8 mouse cellular contexts compared by ENCODE assay signal in the genomic region with DNA sequence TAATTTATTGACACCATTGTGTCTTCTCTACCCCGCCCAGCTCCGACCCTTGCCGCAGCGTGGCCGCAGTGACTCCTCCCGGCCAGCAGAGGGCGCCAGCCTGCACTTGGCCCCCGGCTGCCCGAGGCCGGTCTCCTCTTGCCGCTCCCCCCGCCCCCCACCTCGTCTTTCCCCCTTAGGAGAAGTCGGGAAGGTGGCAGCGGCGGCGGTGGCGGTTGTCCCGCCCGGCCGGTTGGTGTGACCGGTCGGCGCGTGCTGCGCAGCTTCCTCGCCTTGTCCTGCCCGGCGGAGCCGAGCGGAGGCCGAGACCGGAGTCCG. TPM values are rescaled to one million over a fixed set of nuclear protein-coding genes. Genes with fewer than 3 reads are reported as not detected.
DNase-seq lines count a peak whose midpoint lies in the region; ATAC-seq and TF ChIP-seq lines count a peak whose summit lies in the region.

A gene (plus strand): TSS at position 188 of the 318 bp plus-strand sequence.

- H3K9ac ChIP-seq in ES-Bruce4 (ENCODE audit: low read depth, poor library complexity, severe bottlenecking), result peak within 1 kb of the TSS; percentile 90
- peak within 1 kb of the TSS; percentile 98 for H3K9ac ChIP-seq in forebrain, embryonic 13.5 days
- H3K9ac ChIP-seq in liver, postnatal 0 days (replicated peaks), result peak within 1 kb of the TSS; percentile 97
- H3K9ac ChIP-seq in neural tube, embryonic 14.5 days (replicated peaks; ENCODE audit: low read depth, low read length), result peak within 1 kb of the TSS; percentile 93

- peak within 1 kb of the TSS; percentile 88 for H3K4me2 ChIP-seq in forebrain, embryonic 13.5 days
- peak within 1 kb of the TSS; percentile 93 for H3K4me2 ChIP-seq in liver, postnatal 0 days (ENCODE audit: low read depth, low read length)
- H3K4me2 ChIP-seq in neural tube, embryonic 14.5 days (ENCODE audit: low read depth, low read length), result peak within 1 kb of the TSS; percentile 87

- intact Hi-C loops in heart, postnatal 10 days (cut with DNase I), result loop anchor here (2.0 to 5.0 kb wide), 4 partner anchors 43 to 148 kb away; no protein-coding TSS in a partner anchor

- WGBS in forebrain, embryonic 13.5 days, result 2% methylated on average over 11 of the region's 34 CpGs
- under 1% methylated on average over 34 of the region's 34 CpGs for WGBS in large intestine, adult 2 months
- WGBS in liver, postnatal 0 days (ENCODE audit: insufficient replicate concordance), result 6% methylated on average over 29 of the region's 34 CpGs
- WGBS in neural tube, embryonic 14.5 days, result under 1% methylated on average over 34 of the region's 34 CpGs

- H3K36me3 ChIP-seq in ES-Bruce4 (ENCODE audit: control insufficient read depth, insufficient read depth, low read length, poor library complexity, severe bottlenecking), result peaks cover 13% of the 10 kb centered on the region
- H3K36me3 ChIP-seq in forebrain, embryonic 13.5 days (ENCODE audit: poor library complexity, severe bottlenecking), result no peaks in the 10 kb centered on the region
- peaks cover 17% of the 10 kb centered on the region; the same call in 1 of the 2 replicates for H3K36me3 ChIP-seq in liver, postnatal 0 days (replicated peaks; ENCODE audit: insufficient read depth, low read length)
- H3K36me3 ChIP-seq in neural tube, embryonic 14.5 days (ENCODE audit: control insufficient read depth, insufficient read depth, low read length), result no peaks in the 10 kb centered on the region

- ATAC-seq in cerebellum, adult (ENCODE audit: insufficient number of reproducible peaks, low FRiP score, low TSS enrichment), result peak; percentile 82
- peak; percentile 95 for ATAC-seq in forebrain, embryonic 13.5 days
- ATAC-seq in liver, postnatal 0 days, result peak; percentile 81
- ATAC-seq in neural tube, embryonic 14.5 days (ENCODE audit: low read depth), result peak; percentile 96

- DNase-seq in heart, postnatal 10 days, result peak; percentile 94 to 96
- DNase-seq in large intestine, adult 2 months (ENCODE audit: low read depth, low spot score), result peak; percentile 46
- DNase-seq in liver, postnatal 0 days, result peak; percentile 96
- peak; percentile 96 for DNase-seq in testis, postnatal 10 days (ENCODE audit: low spot score)

- no peaks in the 10 kb centered on the region for H3K27me3 ChIP-seq in ES-Bruce4 (ENCODE audit: control insufficient read depth, insufficient read depth, low read length, poor library complexity, severe bottlenecking)
- H3K27me3 ChIP-seq in forebrain, embryonic 13.5 days, result no peaks in the 10 kb centered on the region
- H3K27me3 ChIP-seq in liver, postnatal 0 days (ENCODE audit: insufficient read depth, low read length), result no peaks in the 10 kb centered on the region
- H3K27me3 ChIP-seq in neural tube, embryonic 14.5 days (ENCODE audit: control insufficient read depth, insufficient read depth, low read length), result no peaks in the 10 kb centered on the region; the same call in 1 of the 2 replicates

- TF ChIP-seq POLR2A in ES-Bruce4 (IDR thresholded peaks at IDR 0.05; ENCODE audit: insufficient read depth, low read length), result no peak

- TF ChIP-seq EP300 in ES-Bruce4 (IDR thresholded peaks at IDR 0.05; ENCODE audit: insufficient read depth, low read depth, low read length), result peak; percentile 64
- no peak for TF ChIP-seq EP300 in liver, postnatal 0 days (IDR thresholded peaks at IDR 0.05; ENCODE audit: low read depth)

- H3K9me3 ChIP-seq in ES-Bruce4 (replicated peaks; ENCODE audit: control insufficient read depth, insufficient read depth, low read length, poor library complexity, severe bottlenecking), result no peaks in the 10 kb centered on the region
- no peaks in the 10 kb centered on the region for H3K9me3 ChIP-seq in forebrain, embryonic 13.5 days (replicated peaks)
- no peaks in the 10 kb centered on the region for H3K9me3 ChIP-seq in liver, postnatal 0 days (ENCODE audit: low read length)
- H3K9me3 ChIP-seq in neural tube, embryonic 14.5 days (ENCODE audit: control insufficient read depth, low read length), result no peaks in the 10 kb centered on the region

- H3K27ac ChIP-seq in ES-Bruce4 (ENCODE audit: insufficient read depth, low read length), result peak within 1 kb of the TSS; percentile 73
- peak within 1 kb of the TSS; percentile 84 for H3K27ac ChIP-seq in forebrain, embryonic 13.5 days
- H3K27ac ChIP-seq in liver, postnatal 0 days (ENCODE audit: low read depth), result peak within 1 kb of the TSS; percentile 95
- H3K27ac ChIP-seq in neural tube, embryonic 14.5 days (ENCODE audit: low read depth, low read length), result peak within 1 kb of the TSS; percentile 84

- H3K4me1 ChIP-seq in ES-Bruce4 (ENCODE audit: control insufficient read depth, insufficient read depth, low read length), result no peaks in the 10 kb centered on the region
- H3K4me1 ChIP-seq in forebrain, embryonic 13.5 days, result peaks cover 27% of the 10 kb centered on the region
- peaks cover 41% of the 10 kb centered on the region for H3K4me1 ChIP-seq in liver, postnatal 0 days (ENCODE audit: insufficient read depth)
- H3K4me1 ChIP-seq in neural tube, embryonic 14.5 days (ENCODE audit: control insufficient read depth, insufficient read depth, low read length), result peaks cover 12% of the 10 kb centered on the region

- H3K4me3 ChIP-seq in ES-Bruce4 (ENCODE audit: low read depth, low read length), result peak within 1 kb of the TSS; percentile 75
- H3K4me3 ChIP-seq in forebrain, embryonic 13.5 days, result peak within 1 kb of the TSS; percentile 97
- H3K4me3 ChIP-seq in liver, postnatal 0 days (ENCODE audit: low read depth, low read length), result peak within 1 kb of the TSS; percentile 99
- peak within 1 kb of the TSS; percentile 93 for H3K4me3 ChIP-seq in neural tube, embryonic 14.5 days (ENCODE audit: low read depth, low read length)

- peak; percentile 93 for TF ChIP-seq CTCF in ES-Bruce4 (IDR thresholded peaks at IDR 0.05; ENCODE audit: low read depth, low read length)
- peak; percentile 99 for TF ChIP-seq CTCF in liver, postnatal 0 days (IDR thresholded peaks at IDR 0.05; ENCODE audit: low read depth)

RNA-seq across cellular contexts. Expression of the gene that starts here (rescaled TPM):
- 124 and 133 TPM in 2 replicates for polyA plus RNA-seq in ES-Bruce4 (2011; ENCODE audit: insufficient read depth, insufficient read length, low read depth, missing spikeins)
- polyA plus RNA-seq in forebrain, embryonic 13.5 days (2015; fragmentation: Nextera tagmentation; extraction: Ambion mirVana), result 28.6 and 31.7 TPM in 2 replicates
- 10 to 100 TPM; 39.9 to 43.2 TPM for total RNA-seq in heart, postnatal 10 days (2021)
- polyA plus RNA-seq in large intestine, adult 2 months (2012; rRNA removed), result 35.2 and 46.2 TPM in 2 replicates
- polyA plus RNA-seq in liver, postnatal 0 days (2015; fragmentation: Nextera tagmentation; extraction: Ambion mirVana), result 12.2 and 14.2 TPM in 2 replicates
- polyA plus RNA-seq in neural tube, embryonic 14.5 days (2014; fragmentation: Nextera tagmentation; extraction: Ambion mirVana), result 39.5 and 45.9 TPM in 2 replicates

Comparison
In these comparisons a context has a peak if more than half of its experiments do, and no peak if none do; other contexts are left out.
1. Peak in every context shown above with its lines: DNase-seq, ATAC-seq, H3K4me3 ChIP-seq and H3K27ac ChIP-seq.
2. DNase-seq: peak in every context shown above with its lines; median percentile 96 in liver, postnatal 0 days; 96 in testis, postnatal 10 days; 95 in heart, postnatal 10 days; 46 in large intestine, adult 2 months.